In genomic region chr6:118643541-118643940, GRCm38 (mm10) we compare ENCODE assay signal across 16 mouse cellular contexts.
"Had no signal": no experiment of that assay in that cellular context is flagged by ENCODE, and none has a peak within 500 bp of the region (broad histone marks: within the 10 kb centered on the region; RNA-seq: fewer than 3 reads in every experiment).

No protein-coding gene starts in this region.

- H3K27me3 ChIP-seq: lung, embryonic 15.5 days; midbrain, embryonic 13.5 days; midbrain, embryonic 15.5 days; neural tube, embryonic 12.5 days; stomach, embryonic 15.5 days had no signal

- H3K4me1 ChIP-seq: lung, embryonic 15.5 days; neural tube, embryonic 12.5 days; stomach, embryonic 15.5 days had no signal

- ATAC-seq: lung, postnatal 0 days; midbrain, embryonic 13.5 days; midbrain, embryonic 15.5 days had no signal

- H3K27ac ChIP-seq: lung, embryonic 15.5 days; macrophage; midbrain, embryonic 13.5 days; midbrain, embryonic 15.5 days; neural tube, embryonic 12.5 days; stomach, embryonic 15.5 days; stomach, postnatal 0 days had no signal

- H3K4me3 ChIP-seq: lung, embryonic 15.5 days; megakaryocyte, embryonic 14.5 days; midbrain, embryonic 13.5 days; midbrain, embryonic 15.5 days; neural tube, embryonic 12.5 days; stomach, embryonic 15.5 days had no signal

- DNase-seq: lung, adult 2 months; lung, postnatal 14 days; lung, postnatal 36 days; right cerebral cortex, postnatal 14 days; thymus, adult 2 months; thymus, postnatal 25 days; thymus, postnatal 4 days had no signal
